Mouse (Mus musculus) C2C12 (cell line): ENCODE results near the gene Nbl1. TPM values are rescaled to one million over a fixed set of nuclear protein-coding genes. Genes with fewer than 3 reads are reported as not detected.

Experiments
- H3K27me3 ChIP-seq: one replicate; pipeline ENCODE4 v1.6.1; 2011; ENCODE audit not compliant: control insufficient read depth, insufficient read depth, insufficient read length
- H3K36me3 ChIP-seq: one replicate; pipeline ENCODE4 v1.6.1; 2011; ENCODE audit not compliant: control insufficient read depth, insufficient read depth
- H3K4me3 ChIP-seq: one replicate; pipeline ENCODE4 v1.5.1; 2011; ENCODE audit warnings: mild to moderate bottlenecking, control low read depth; ENCODE audit not compliant: poor library complexity, insufficient read depth, severe bottlenecking
- H3K79me2 ChIP-seq: one replicate; pipeline ENCODE4 v1.6.1; 2011; ENCODE audit not compliant: control insufficient read depth, insufficient read depth
- H3K79me3 ChIP-seq: one replicate; pipeline ENCODE4 v1.6.1; 2011; ENCODE audit warnings: low read depth, control low read depth
- H3ac ChIP-seq: one replicate; pipeline ENCODE3; 2011; ENCODE audit warnings: low read depth; ENCODE audit not compliant: control insufficient read depth, insufficient read length
- CEBPB ChIP-seq: IDR thresholded peaks from one replicate; pipeline ENCODE4 v1.6.1; 2011; ENCODE audit warnings: low read depth, mild to moderate bottlenecking, control low read depth, moderate library complexity
- CTCF ChIP-seq: IDR thresholded peaks from one replicate; pipeline ENCODE4 v1.5.1; 2011; ENCODE audit not compliant: control insufficient read depth, insufficient read depth, insufficient read length
- FOSL1 ChIP-seq: IDR thresholded peaks from one replicate; pipeline ENCODE4 v1.8.0; 2011; ENCODE audit warnings: mild to moderate bottlenecking, low read length; ENCODE audit not compliant: poor library complexity, insufficient read depth, severe bottlenecking
- MAX ChIP-seq: IDR thresholded peaks from one replicate; pipeline ENCODE4 v1.6.1; 2011; ENCODE audit warnings: mild to moderate bottlenecking, control low read depth
- MYOD1 ChIP-seq: IDR thresholded peaks from one replicate; pipeline ENCODE4 v1.6.1; 2011; ENCODE audit warnings: low read depth; ENCODE audit not compliant: control insufficient read depth, insufficient read length
- MYOG ChIP-seq: IDR thresholded peaks from one replicate; pipeline ENCODE4 v1.6.1; 2011; ENCODE audit not compliant: control insufficient read depth, insufficient read length; ENCODE audit errors: extremely low read depth
- USF1 ChIP-seq: IDR thresholded peaks from one replicate; pipeline ENCODE4 v1.6.1; 2011; ENCODE audit warnings: low read depth, mild to moderate bottlenecking, control low read depth, moderate library complexity
- polyA plus RNA-seq: library from polyadenylated mRNA; unstranded; fragments of >200 nt; fragmentation: generic; extraction: Trizol; gene quantifications from one replicate; pipeline ENCODE4 v1.2.1, GENCODE M21; 2012; ENCODE audit warnings: missing spikeins

Gene Nbl1
- polyA plus RNA-seq, 1 experiment, result 61.3 TPM

- H3K79me3 ChIP-seq, result no peaks in the 10 kb centered on the region
- no peak overlapping the region for H3K4me3 ChIP-seq
- TF ChIP-seq CEBPB (no peak), USF1 (no peak), CTCF (no peak), MYOD1 (no peak), MYOG (no peak), MAX (no peak), FOSL1 (no peak)
- no peaks in the 10 kb centered on the region for H3K36me3 ChIP-seq
- H3ac ChIP-seq, result no peak overlapping the region
- H3K79me2 ChIP-seq, result no peaks in the 10 kb centered on the region
- peaks cover 12% of the 10 kb centered on the region for H3K27me3 ChIP-seq
Measured at GRCm38 (mm10) chr4:139048518-139048917, 44.3 kb downstream of the Nbl1 start.

GRCm38 (mm10) chr4:139046354-139046753 is 46.4 kb downstream of the Nbl1 start:
- no peaks in the 10 kb centered on the region for H3K79me3 ChIP-seq
- no peaks in the 10 kb centered on the region for H3K79me2 ChIP-seq
- no peak overlapping the region for H3K4me3 ChIP-seq
- H3K27me3 ChIP-seq, result peaks cover 4% of the 10 kb centered on the region
- TF ChIP-seq CTCF (no peak), CEBPB (no peak), FOSL1 (no peak), MYOD1 (no peak), MYOG (no peak), USF1 (no peak), MAX (no peak)
- no peak overlapping the region for H3ac ChIP-seq
- H3K36me3 ChIP-seq, result no peaks in the 10 kb centered on the region

GRCm38 (mm10) chr4:139044566-139044965 is 48.2 kb downstream of the Nbl1 start:
- H3K79me3 ChIP-seq, result no peaks in the 10 kb centered on the region
- peaks cover under 1% of the 10 kb centered on the region for H3K27me3 ChIP-seq
- H3K79me2 ChIP-seq, result no peaks in the 10 kb centered on the region
- TF ChIP-seq USF1 (no peak), FOSL1 (no peak), CTCF (no peak), MYOD1 (no peak), CEBPB (no peak), MAX (no peak), MYOG (no peak)
- no peaks in the 10 kb centered on the region for H3K36me3 ChIP-seq
- no peak overlapping the region for H3ac ChIP-seq
- no peak overlapping the region for H3K4me3 ChIP-seq

- Histone ChIP-seq H3K4me3 (no peak overlapping the region), H3K36me3 (no peaks in the 10 kb centered on the region), H3K79me2 (no peaks in the 10 kb centered on the region), H3ac (no peak overlapping the region), H3K27me3 (peaks cover 10% of the 10 kb centered on the region), H3K79me3 (no peaks in the 10 kb centered on the region)
- TF ChIP-seq CEBPB (no peak), CTCF (no peak), USF1 (no peak), FOSL1 (no peak), MAX (no peak), MYOD1 (no peak)
Measured at GRCm38 (mm10) chr4:139043600-139043999, 49.2 kb downstream of the Nbl1 start.

GRCm38 (mm10) chr4:139042611-139043010 is 50.2 kb downstream of the Nbl1 start:
- no peaks in the 10 kb centered on the region for H3K79me3 ChIP-seq
- no peak overlapping the region for H3ac ChIP-seq
- H3K79me2 ChIP-seq, result no peaks in the 10 kb centered on the region
- no peaks in the 10 kb centered on the region for H3K36me3 ChIP-seq
- TF ChIP-seq CTCF, result no peak
- no peak for TF ChIP-seq MYOD1
- TF ChIP-seq MYOG, result no peak
- no peak for TF ChIP-seq MAX
- TF ChIP-seq CEBPB, result no peak
- TF ChIP-seq USF1, result no peak
- no peak for TF ChIP-seq FOSL1
- peaks cover 17% of the 10 kb centered on the region for H3K27me3 ChIP-seq
- no peak overlapping the region for H3K4me3 ChIP-seq

- peaks cover 23% of the 10 kb centered on the region for H3K27me3 ChIP-seq
- no peaks in the 10 kb centered on the region for H3K79me2 ChIP-seq
- H3K36me3 ChIP-seq, result no peaks in the 10 kb centered on the region
- H3K4me3 ChIP-seq, result no peak overlapping the region
- TF ChIP-seq USF1 (no peak), MYOG (no peak), MAX (no peak), CTCF (no peak), FOSL1 (no peak), MYOD1 (no peak), CEBPB (no peak)
- no peak overlapping the region for H3ac ChIP-seq
- H3K79me3 ChIP-seq, result no peaks in the 10 kb centered on the region
Measured at GRCm38 (mm10) chr4:139040084-139040839, 52.5 kb downstream of the Nbl1 start.
